Mouse (Mus musculus): Measurements from ENCODE around the gene Prkx. TPM values are rescaled to one million over a fixed set of nuclear protein-coding genes. Genes with fewer than 3 reads are reported as not detected.

The Prkx gene
- polyA plus RNA-seq, 1 experiment from 2014 or later = 13.3 TPM

DNA sequence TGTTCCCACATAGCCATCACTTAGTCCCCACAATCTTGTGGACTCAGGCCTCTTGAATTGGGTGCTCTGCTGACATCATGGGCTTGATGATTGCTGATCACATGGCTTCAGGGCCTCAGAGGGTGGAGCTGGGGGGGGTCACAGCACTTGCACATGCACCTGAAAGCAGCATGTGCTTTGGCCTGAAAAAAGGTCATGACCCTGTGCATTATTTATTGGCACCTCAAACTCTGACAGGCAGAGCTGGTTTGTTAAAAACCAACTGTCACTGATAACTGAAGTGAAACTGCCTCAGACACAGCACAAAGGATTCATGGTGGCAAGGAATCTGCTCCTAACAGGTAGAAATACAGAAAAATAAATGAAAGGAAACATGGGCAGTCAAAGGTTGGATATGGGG, 1.7 kb upstream of the Prkx start:
- Histone ChIP-seq H3K9ac (ENCODE audit: low read length) (no peak overlapping the region), H3K4me2 (ENCODE audit: low read length) (no peak overlapping the region), H3K9me3 (ENCODE audit: control insufficient read depth, low read length) (no peaks in the 10 kb centered on the region), H3K4me1 (ENCODE audit: control insufficient read depth in 2 of 2, insufficient read depth in 2 of 2, low read length in 2 of 2) (peaks cover 4 to 7% of the 10 kb centered on the region in 2 experiments; a peak in 1 of 4 replicates), H3K27ac (replicated peaks in 1 of 2; ENCODE audit: control insufficient read depth in 1 of 2, insufficient read depth in 1 of 2, low read depth in 2 of 2, low read length in 2 of 2) (no peak overlapping the region), H3K36me3 (ENCODE audit: control insufficient read depth, insufficient read depth, low read length) (no peaks in the 10 kb centered on the region), H3K27me3 (ENCODE audit: control insufficient read depth, insufficient read depth, low read length) (no peaks in the 10 kb centered on the region), H3K4me3 (ENCODE audit: control insufficient read depth in 1 of 2, insufficient read depth in 1 of 2, low read depth in 1 of 2, low read length in 2 of 2) (no peak overlapping the region)
- no peak for ATAC-seq (ENCODE audit: insufficient number of reproducible peaks, insufficient read depth, low FRiP score, low read depth)

DNA sequence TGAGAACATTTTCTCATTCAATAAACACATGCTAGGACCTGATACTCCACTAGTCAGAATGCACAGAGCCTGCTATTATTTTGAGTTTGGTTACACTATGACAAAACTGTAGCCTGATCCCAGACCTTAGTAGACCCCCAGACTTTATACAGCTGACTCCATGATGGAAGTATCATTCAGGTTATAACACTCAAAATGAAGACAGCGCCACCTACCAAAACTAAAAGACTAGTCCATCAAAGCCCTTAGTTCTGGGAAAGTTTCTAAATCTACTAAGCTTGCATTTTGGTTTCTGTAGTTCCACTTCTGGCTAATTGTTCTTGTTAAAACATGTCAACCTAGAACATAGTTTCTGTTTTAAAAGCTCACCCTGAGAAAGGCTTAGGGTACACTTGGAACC, 838 bp upstream of the Prkx start:
- H3K27me3 ChIP-seq (ENCODE audit: control insufficient read depth, insufficient read depth, low read length) = no peaks in the 10 kb centered on the region
- no peak overlapping the region for H3K27ac ChIP-seq (replicated peaks in 1 of 2; ENCODE audit: control insufficient read depth in 1 of 2, insufficient read depth in 1 of 2, low read depth in 2 of 2, low read length in 2 of 2)
- peak overlapping the region; percentile 71 for H3K4me2 ChIP-seq (ENCODE audit: low read length)
- peaks cover 4 to 7% of the 10 kb centered on the region in 2 experiments; a peak in 1 of 4 replicates for H3K4me1 ChIP-seq (ENCODE audit: control insufficient read depth in 2 of 2, insufficient read depth in 2 of 2, low read length in 2 of 2)
- H3K9ac ChIP-seq (ENCODE audit: low read length) = no peak overlapping the region
- no peak overlapping the region for H3K4me3 ChIP-seq (ENCODE audit: control insufficient read depth in 1 of 2, insufficient read depth in 1 of 2, low read depth in 1 of 2, low read length in 2 of 2)
- no peaks in the 10 kb centered on the region for H3K36me3 ChIP-seq (ENCODE audit: control insufficient read depth, insufficient read depth, low read length)
- ATAC-seq (ENCODE audit: insufficient number of reproducible peaks, insufficient read depth, low FRiP score, low read depth) = no peak
- H3K9me3 ChIP-seq (ENCODE audit: control insufficient read depth, low read length) = no peaks in the 10 kb centered on the region
- 54% methylated on average over 1 of the region's 1 CpGs for WGBS

DNA sequence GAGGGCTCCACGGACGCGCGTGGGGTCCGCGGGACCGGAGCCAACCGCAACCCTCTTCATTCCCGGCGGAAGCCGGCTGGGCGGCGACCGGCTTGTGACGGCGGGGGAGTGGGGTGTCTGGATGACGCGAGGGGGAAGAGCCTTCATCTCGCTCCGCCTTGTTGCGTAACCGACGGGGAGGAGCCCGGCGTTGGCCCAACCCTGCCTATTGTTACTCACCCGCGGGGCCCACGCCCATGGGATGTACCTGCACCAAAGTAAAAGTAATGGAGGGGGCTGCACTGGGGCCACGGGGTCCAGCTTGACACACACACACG, 262 bp downstream of the Prkx start:
- H3K4me3 ChIP-seq (ENCODE audit: control insufficient read depth in 1 of 2, insufficient read depth in 1 of 2, low read depth in 1 of 2, low read length in 2 of 2) = peak overlapping the region; percentile 64 to 70
- peak overlapping the region; percentile 51 to 72 for H3K27ac ChIP-seq (replicated peaks in 1 of 2; ENCODE audit: control insufficient read depth in 1 of 2, insufficient read depth in 1 of 2, low read depth in 2 of 2, low read length in 2 of 2)
- H3K9me3 ChIP-seq (ENCODE audit: control insufficient read depth, low read length) = no peaks in the 10 kb centered on the region
- 11% methylated on average over 22 of the region's 30 CpGs for WGBS
- ATAC-seq (ENCODE audit: insufficient number of reproducible peaks, insufficient read depth, low FRiP score, low read depth) = peak; percentile 98
- H3K27me3 ChIP-seq (ENCODE audit: control insufficient read depth, insufficient read depth, low read length) = no peaks in the 10 kb centered on the region
- peak overlapping the region; percentile 73 for H3K9ac ChIP-seq (ENCODE audit: low read length)
- H3K4me2 ChIP-seq (ENCODE audit: low read length) = peak overlapping the region; percentile 71
- H3K4me1 ChIP-seq (ENCODE audit: control insufficient read depth in 2 of 2, insufficient read depth in 2 of 2, low read length in 2 of 2) = peaks cover 4 to 7% of the 10 kb centered on the region in 2 experiments; a peak in 1 of 4 replicates
- no peaks in the 10 kb centered on the region for H3K36me3 ChIP-seq (ENCODE audit: control insufficient read depth, insufficient read depth, low read length)

DNA sequence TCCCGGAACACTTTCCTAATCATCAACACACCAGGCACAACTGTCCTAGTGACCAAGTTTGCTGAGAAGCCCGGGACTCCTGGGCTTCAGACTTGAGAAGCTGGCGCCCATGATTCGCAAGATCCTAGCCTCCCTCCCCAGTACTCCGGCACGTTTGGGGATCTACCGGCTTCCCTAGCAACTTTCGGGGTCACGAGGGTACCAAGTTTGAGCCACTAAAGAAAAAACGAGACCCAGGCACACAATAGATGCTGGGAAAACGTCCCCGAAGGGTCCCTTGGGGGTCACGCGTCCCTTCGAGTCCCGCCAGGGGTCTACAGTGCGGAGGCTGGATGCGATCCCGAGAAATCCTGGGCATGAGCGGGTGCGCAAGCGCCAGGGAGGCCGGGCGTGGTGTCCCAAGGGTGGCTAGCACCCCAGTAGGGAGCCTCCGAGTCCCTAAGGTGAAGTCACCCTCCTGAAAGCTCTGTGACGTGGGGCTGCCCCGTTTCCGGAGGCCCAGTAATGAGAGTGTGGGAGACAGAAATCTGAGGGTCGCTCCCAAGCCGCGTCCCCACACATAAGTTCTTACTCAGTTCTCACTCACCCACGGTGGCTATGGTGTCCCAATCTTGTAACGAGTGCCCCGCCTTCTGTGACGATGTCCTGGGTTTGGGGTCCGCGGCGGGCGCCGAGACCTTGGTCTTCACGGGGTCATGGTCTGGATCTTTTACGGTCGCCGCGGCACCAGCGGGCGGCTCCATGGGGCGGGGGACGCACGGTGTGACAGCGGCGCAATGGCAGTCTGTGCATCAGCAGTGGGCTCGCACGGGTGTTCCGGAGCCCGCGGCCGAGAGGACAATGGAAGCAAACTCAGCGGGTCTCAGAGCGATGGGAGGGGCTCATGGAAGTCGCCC, 868 bp downstream of the Prkx start:
- H3K4me3 ChIP-seq (ENCODE audit: control insufficient read depth in 1 of 2, insufficient read depth in 1 of 2, low read depth in 1 of 2, low read length in 2 of 2) = peak overlapping the region; percentile 64 to 70
- no peaks in the 10 kb centered on the region for H3K27me3 ChIP-seq (ENCODE audit: control insufficient read depth, insufficient read depth, low read length)
- peaks cover 4 to 7% of the 10 kb centered on the region in 2 experiments; a peak in 1 of 4 replicates for H3K4me1 ChIP-seq (ENCODE audit: control insufficient read depth in 2 of 2, insufficient read depth in 2 of 2, low read length in 2 of 2)

DNA sequence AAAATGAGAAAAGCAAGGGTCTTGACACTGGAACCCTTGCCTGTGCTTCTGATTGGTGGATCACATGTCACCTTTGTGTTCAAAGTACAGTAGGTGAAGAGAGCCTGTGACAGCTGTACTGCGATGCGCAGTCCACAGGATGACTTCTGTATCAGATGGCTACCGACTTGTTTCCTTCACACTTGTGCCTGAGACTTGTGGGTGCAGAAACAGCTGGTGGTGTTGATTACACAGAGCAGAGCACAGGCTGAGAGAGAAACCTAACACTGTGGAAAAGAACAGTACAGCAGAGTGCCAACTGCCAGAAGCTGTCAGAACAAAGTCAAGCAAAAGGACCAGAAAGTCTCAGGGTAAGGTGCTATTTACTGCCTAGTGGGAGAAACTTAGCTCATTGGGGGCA, 7.4 kb downstream of the Prkx start:
- Histone ChIP-seq H3K4me2 (ENCODE audit: low read length) (no peak overlapping the region), H3K9ac (ENCODE audit: low read length) (no peak overlapping the region), H3K4me1 (ENCODE audit: control insufficient read depth in 2 of 2, insufficient read depth in 2 of 2, low read length in 2 of 2) (no peaks in the 10 kb centered on the region), H3K9me3 (ENCODE audit: control insufficient read depth, low read length) (no peaks in the 10 kb centered on the region), H3K36me3 (ENCODE audit: control insufficient read depth, insufficient read depth, low read length) (peaks cover 3% of the 10 kb centered on the region; the same call in 1 of the 2 replicates), H3K27ac (replicated peaks in 1 of 2; ENCODE audit: control insufficient read depth in 1 of 2, insufficient read depth in 1 of 2, low read depth in 2 of 2, low read length in 2 of 2) (no peak overlapping the region), H3K4me3 (ENCODE audit: control insufficient read depth in 1 of 2, insufficient read depth in 1 of 2, low read depth in 1 of 2, low read length in 2 of 2) (no peak overlapping the region), H3K27me3 (ENCODE audit: control insufficient read depth, insufficient read depth, low read length) (no peaks in the 10 kb centered on the region)
- WGBS = 69% methylated on average over 3 of the region's 3 CpGs
- no peak for ATAC-seq (ENCODE audit: insufficient number of reproducible peaks, insufficient read depth, low FRiP score, low read depth)

More for the DNA sequence above, 868 bp downstream of the Prkx start:
- H3K36me3 ChIP-seq (ENCODE audit: control insufficient read depth, insufficient read depth, low read length) = no peaks in the 10 kb centered on the region
- H3K4me2 ChIP-seq (ENCODE audit: low read length) = peak overlapping the region; percentile 66
- WGBS = 16% methylated on average over 59 of the region's 61 CpGs
- peak overlapping the region; percentile 73 for H3K9ac ChIP-seq (ENCODE audit: low read length)
- H3K9me3 ChIP-seq (ENCODE audit: control insufficient read depth, low read length) = no peaks in the 10 kb centered on the region
- ATAC-seq (ENCODE audit: insufficient number of reproducible peaks, insufficient read depth, low FRiP score, low read depth) = peak; percentile 60
- peak overlapping the region; percentile 51 to 72 for H3K27ac ChIP-seq (replicated peaks in 1 of 2; ENCODE audit: control insufficient read depth in 1 of 2, insufficient read depth in 1 of 2, low read depth in 2 of 2, low read length in 2 of 2)

DNA sequence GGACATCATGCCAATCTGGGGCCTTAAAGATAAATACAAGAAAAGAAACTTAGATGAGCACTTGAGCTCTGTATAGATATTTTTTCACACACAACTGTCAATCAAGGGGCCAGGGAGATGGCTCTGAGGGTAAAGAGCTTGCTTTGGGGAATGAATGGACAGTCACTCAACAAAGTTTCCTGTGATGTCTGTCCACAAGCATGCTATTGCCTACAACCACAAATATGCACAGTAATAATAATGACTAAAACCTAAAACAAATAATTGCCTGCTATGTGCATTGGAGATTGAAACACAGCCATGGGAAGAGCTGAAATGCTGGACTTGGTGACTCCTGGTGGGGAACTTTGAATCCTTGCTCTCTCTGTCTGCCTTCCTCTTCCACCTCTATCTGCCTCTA, 9.7 kb downstream of the Prkx start:
- Histone ChIP-seq H3K4me1 (ENCODE audit: control insufficient read depth in 2 of 2, insufficient read depth in 2 of 2, low read length in 2 of 2) (no peaks in the 10 kb centered on the region), H3K4me3 (ENCODE audit: control insufficient read depth in 1 of 2, insufficient read depth in 1 of 2, low read depth in 1 of 2, low read length in 2 of 2) (no peak overlapping the region), H3K27me3 (ENCODE audit: control insufficient read depth, insufficient read depth, low read length) (no peaks in the 10 kb centered on the region), H3K9ac (ENCODE audit: low read length) (no peak overlapping the region), H3K4me2 (ENCODE audit: low read length) (no peak overlapping the region), H3K36me3 (ENCODE audit: control insufficient read depth, insufficient read depth, low read length) (peaks cover 9% of the 10 kb centered on the region; the same call in 1 of the 2 replicates), H3K27ac (replicated peaks in 1 of 2; ENCODE audit: control insufficient read depth in 1 of 2, insufficient read depth in 1 of 2, low read depth in 2 of 2, low read length in 2 of 2) (no peak overlapping the region), H3K9me3 (ENCODE audit: control insufficient read depth, low read length) (no peaks in the 10 kb centered on the region)
- ATAC-seq (ENCODE audit: insufficient number of reproducible peaks, insufficient read depth, low FRiP score, low read depth) = no peak

DNA sequence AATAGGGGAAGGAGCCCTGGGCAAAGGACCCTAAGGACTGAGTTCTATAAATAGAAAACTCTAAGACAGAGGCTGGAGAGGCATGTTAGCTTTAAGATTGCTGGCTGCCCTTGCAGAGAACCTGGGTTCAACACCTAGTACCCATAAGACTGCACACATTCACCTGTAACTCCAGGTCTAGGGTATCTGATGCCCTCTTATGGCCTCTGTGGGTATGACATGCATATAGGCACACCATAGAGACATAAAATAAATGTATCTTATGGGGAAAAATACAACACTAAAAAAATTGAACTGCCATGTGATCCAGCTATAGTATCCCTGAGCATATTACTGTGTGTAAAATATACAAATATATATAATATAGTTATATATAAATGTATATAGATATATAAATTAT, 18.3 kb downstream of the Prkx start:
- Histone ChIP-seq H3K27me3 (ENCODE audit: control insufficient read depth, insufficient read depth, low read length) (no peaks in the 10 kb centered on the region), H3K4me2 (ENCODE audit: low read length) (no peak overlapping the region), H3K27ac (replicated peaks in 1 of 2; ENCODE audit: control insufficient read depth in 1 of 2, insufficient read depth in 1 of 2, low read depth in 2 of 2, low read length in 2 of 2) (no peak overlapping the region), H3K9ac (ENCODE audit: low read length) (no peak overlapping the region), H3K4me1 (ENCODE audit: control insufficient read depth in 2 of 2, insufficient read depth in 2 of 2, low read length in 2 of 2) (no peaks in the 10 kb centered on the region), H3K36me3 (ENCODE audit: control insufficient read depth, insufficient read depth, low read length) (peaks cover 6% of the 10 kb centered on the region; the same call in 1 of the 2 replicates), H3K4me3 (ENCODE audit: control insufficient read depth in 1 of 2, insufficient read depth in 1 of 2, low read depth in 1 of 2, low read length in 2 of 2) (no peak overlapping the region), H3K9me3 (ENCODE audit: control insufficient read depth, low read length) (no peaks in the 10 kb centered on the region)
- no peak for ATAC-seq (ENCODE audit: insufficient number of reproducible peaks, insufficient read depth, low FRiP score, low read depth)

DNA sequence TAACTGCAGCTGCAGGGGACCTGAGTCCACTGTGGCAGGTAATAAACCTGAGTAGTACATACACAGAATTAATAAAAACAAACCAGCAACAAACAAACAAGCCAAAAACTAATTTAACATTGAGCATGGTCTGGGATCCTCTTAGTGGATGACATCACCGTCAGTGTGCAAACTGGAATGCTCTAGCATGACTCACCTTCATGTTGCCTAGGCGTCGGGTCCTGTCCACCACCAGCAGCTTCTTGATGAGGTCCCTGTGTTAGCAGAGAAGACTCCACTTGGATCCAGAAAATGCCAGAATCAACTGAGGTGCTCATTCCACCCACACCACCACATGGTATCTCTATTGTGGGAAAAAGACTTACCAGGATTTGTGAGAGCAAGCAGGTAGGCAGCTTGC, 30.9 kb downstream of the Prkx start:
- ATAC-seq (ENCODE audit: insufficient number of reproducible peaks, insufficient read depth, low FRiP score, low read depth) = no peak
- 90% methylated on average over 3 of the region's 3 CpGs for WGBS

More for the DNA sequence above, 30.9 kb downstream of the Prkx start:
- H3K4me1 ChIP-seq (ENCODE audit: control insufficient read depth in 2 of 2, insufficient read depth in 2 of 2, low read length in 2 of 2) = no peaks in the 10 kb centered on the region
- no peak overlapping the region for H3K27ac ChIP-seq (replicated peaks in 1 of 2; ENCODE audit: control insufficient read depth in 1 of 2, insufficient read depth in 1 of 2, low read depth in 2 of 2, low read length in 2 of 2)
- no peak overlapping the region for H3K4me3 ChIP-seq (ENCODE audit: control insufficient read depth in 1 of 2, insufficient read depth in 1 of 2, low read depth in 1 of 2, low read length in 2 of 2)
- H3K9me3 ChIP-seq (ENCODE audit: control insufficient read depth, low read length) = no peaks in the 10 kb centered on the region
- H3K9ac ChIP-seq (ENCODE audit: low read length) = no peak overlapping the region
- peaks cover 32% of the 10 kb centered on the region for H3K36me3 ChIP-seq (ENCODE audit: control insufficient read depth, insufficient read depth, low read length)
- no peak overlapping the region for H3K4me2 ChIP-seq (ENCODE audit: low read length)
- no peaks in the 10 kb centered on the region for H3K27me3 ChIP-seq (ENCODE audit: control insufficient read depth, insufficient read depth, low read length)
